Mouse (Mus musculus): Measurements from ENCODE around the gene Tex47. TPM values are rescaled to one million over a fixed set of nuclear protein-coding genes. Genes with fewer than 3 reads are reported as not detected.

Gene Tex47
- polyA plus RNA-seq, 1 experiment from 2014 or later: 0.19 TPM

Other genes starting within 250 kb of the Tex47 start
- gene Zfp804b, start 40.6 kb downstream of the Tex47 start, polyA plus RNA-seq (2014; fragmentation: Nextera tagmentation; extraction: Ambion mirVana): 0.29 and 0.35 TPM in 2 replicates

Data from forebrain, embryonic 11.5 days (tissue).